Mouse (Mus musculus) lung, postnatal 14 days (tissue): ENCODE measurements at regions not wholly inside any gene's neighbourhood (a gene's known extent, or its start where the extent isn't known, plus 50 kb on each side); places are given as distances from the start of the nearest gene placed in this dataset.
A peak's percentile ranks its signal among the peaks of the same experiment; 100 is the strongest.

Source experiments
- DNase-seq: peaks from one replicate; pipeline ENCODE4 v3.0.0; 2021

GRCm38 (mm10) chr7:69553981-69554380, 804.9 kb upstream of the Arrdc4 start:
- no peak for DNase-seq

- DNase-seq, result no peak
Measured at GRCm38 (mm10) chr7:69536072-69536471, 787.0 kb upstream of the Arrdc4 start.

- DNase-seq, result no peak
Measured at GRCm38 (mm10) chr7:69513966-69514365, 764.9 kb upstream of the Arrdc4 start.

- no peak for DNase-seq
Measured at GRCm38 (mm10) chr7:69510389-69510788, 761.3 kb upstream of the Arrdc4 start.

GRCm38 (mm10) chr7:69493062-69493930, 744.3 kb upstream of the Arrdc4 start:
- DNase-seq, result no peak

GRCm38 (mm10) chr7:69490566-69491466, 741.8 kb upstream of the Arrdc4 start:
- peak; percentile 80 for DNase-seq

- DNase-seq, result no peak
Measured at GRCm38 (mm10) chr7:69488630-69489029, 739.6 kb upstream of the Arrdc4 start.

GRCm38 (mm10) chr7:69487111-69487510, 738.1 kb upstream of the Arrdc4 start:
- no peak for DNase-seq

- no peak for DNase-seq
Measured at GRCm38 (mm10) chr7:69484552-69484951, 735.5 kb upstream of the Arrdc4 start.
